Mouse (Mus musculus): Measurements from ENCODE around the gene Olfr116.

Gene Olfr116

DNA sequence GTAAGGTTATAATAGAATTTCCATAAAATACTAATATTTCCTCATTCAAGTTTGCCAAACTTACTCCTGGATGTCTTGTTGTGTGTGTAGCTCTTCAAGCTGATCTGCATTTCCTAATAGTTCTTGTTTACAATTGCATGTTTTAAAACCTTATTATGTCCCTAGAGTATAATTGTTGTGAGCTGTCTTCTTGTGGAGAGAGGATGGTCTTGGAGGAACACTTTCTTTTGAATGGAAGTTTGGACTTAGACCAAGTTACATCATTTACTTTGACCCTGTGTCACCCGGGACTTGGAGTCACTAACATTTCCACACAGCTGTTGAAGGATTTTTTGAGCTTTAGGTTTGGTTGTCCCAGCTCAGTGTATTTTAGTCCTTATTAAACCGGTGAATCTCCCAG is at the start of gene Olfr116, which contains the start of gene Olfr115:
Gene Olfr116, minus strand, starts transcription at position 191 of the 400 bp plus-strand sequence.
Gene Olfr115, minus strand, starts transcription at position 101 of the 400 bp plus-strand sequence.
- DNase-seq (ENCODE audit: low read depth), result no peak

DNA sequence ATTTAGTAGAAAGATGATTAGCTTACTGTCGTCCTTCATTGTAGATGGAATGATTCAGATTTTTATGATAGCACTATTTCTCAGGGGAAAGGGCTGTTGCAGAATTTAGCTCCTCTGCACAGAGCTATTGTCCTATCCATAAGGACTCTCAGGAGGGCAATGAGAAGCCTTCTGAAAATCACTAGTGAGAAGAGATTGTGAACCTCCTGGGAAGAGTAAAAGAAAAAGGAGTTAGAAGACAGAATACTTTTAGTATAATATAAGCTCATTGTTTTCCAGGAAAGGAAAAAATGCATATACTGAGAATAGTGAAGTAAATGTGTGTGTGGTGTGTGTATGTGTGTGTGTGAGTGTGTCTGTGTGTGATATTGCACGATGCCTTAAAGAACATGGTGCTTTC is 39.7 kb upstream of the Olfr116 start, which contains the start of gene Olfr118:
Gene Olfr118, plus strand, starts transcription at position 301 of the 400 bp plus-strand sequence.
- no peak for DNase-seq (ENCODE audit: low read depth)

DNA sequence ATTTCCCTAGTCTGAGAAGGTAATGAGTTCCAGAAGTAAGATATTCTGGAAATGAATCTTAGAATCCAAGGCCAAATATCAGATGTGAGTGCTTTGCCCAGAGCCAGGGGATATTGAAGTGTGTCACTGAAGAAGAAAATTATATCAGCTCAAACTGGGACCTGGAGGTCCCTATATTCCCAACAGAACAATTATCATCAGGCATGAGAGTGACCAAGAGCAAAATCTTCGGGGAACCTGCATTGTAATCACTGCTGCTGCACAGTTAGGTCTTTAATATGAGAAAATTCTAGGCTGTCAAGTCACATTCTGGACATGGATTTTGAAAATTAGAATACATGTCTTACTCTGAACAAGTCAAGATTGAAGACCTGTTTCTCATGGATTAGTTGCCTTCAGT is 36.7 kb upstream of the Olfr116 start, which contains the start of gene Olfr117:
Gene Olfr117, minus strand, starts transcription at position 101 of the 400 bp plus-strand sequence.
- DNase-seq (ENCODE audit: low read depth), result no peak

DNA sequence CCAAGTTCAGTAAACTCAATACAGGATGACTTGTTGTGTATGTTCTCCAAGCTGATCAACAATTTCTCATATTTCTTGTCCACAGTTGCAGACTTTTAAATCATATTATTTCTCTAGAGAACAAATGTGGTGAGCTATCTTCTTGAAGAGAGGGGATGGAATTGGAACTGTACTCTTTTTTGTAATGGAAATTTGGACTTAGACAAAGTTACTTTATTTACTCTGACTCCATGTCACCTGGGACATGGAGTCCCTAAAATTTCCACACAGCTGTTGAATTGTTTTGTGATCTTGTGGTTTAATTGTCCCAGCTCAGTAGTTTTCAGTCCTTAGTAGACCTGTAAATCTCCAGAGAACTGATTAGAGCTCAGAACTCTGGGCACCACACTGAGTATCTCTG is 34.4 kb downstream of the Olfr116 start, which contains the start of gene Olfr114:
Gene Olfr114, minus strand, starts transcription at position 101 of the 400 bp plus-strand sequence.
- DNase-seq (ENCODE audit: low read depth), result no peak

DNA sequence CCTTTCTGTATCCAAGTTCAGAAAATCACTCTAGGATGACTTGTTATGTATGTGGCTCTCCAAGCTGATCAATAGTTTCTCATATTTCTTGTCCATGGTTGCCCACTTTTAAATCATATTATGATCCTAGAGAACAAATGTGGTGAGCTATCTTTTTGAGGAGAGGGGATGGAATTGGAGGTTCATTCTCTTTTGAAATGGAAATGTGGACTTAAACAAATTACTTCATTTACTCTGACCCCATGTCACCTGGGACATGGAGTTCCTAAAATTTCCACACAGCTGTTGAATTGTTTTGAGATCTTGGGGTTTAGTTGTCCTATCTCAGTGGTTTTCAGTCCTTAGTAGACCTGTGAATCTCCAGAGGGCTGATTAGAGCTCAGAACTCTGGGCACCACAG is 49.4 kb downstream of the Olfr116 start, which contains the start of gene Olfr113:
Gene Olfr113, minus strand, starts transcription at position 101 of the 400 bp plus-strand sequence.
- no peak for DNase-seq (ENCODE audit: low read depth)
